Mouse (Mus musculus): ENCODE measurements around the gene Hectd1.

The Hectd1 gene

DNA sequence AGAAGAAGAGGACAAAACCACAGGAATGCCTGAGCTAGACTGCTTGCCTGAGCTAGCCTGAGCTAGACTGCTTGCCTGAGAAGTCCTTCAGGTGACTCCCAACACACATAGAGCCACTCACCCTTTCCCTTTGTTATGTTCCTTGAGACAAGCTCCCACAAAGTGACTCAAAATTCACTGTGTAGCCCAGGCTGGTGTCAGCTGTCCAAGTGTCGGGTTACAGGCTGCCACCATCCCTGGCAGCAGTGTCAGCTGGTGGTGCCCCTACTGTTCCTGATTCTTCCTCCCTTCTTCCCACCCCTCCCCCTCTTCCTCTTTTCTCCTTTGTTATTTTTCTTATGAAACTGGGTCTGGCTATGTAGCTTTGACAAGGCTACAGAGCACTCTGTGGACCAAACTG, 125.5 kb downstream of the Hectd1 start:
- DNase-seq (ENCODE audit: low spot score): no peak

DNA sequence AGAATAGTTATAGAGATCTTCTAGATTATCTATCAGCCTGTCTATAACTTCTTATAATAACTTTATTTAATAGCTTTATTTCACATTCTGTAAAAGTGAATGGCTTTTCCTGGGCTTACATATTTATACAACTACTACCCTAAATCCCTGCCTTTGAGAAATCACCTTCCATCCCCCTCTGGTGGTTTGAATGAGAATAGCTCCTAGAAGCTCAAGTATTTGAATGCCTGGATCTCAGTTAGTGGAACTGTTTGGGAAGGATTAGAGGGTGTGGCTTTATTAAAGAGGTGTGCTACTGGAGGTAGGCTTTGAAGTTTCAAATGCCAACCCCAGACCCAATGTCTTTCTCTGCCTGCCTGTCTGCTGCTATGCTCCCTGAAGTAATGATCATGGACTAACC, 127.6 kb downstream of the Hectd1 start:
- DNase-seq (ENCODE audit: low spot score): no peak

DNA sequence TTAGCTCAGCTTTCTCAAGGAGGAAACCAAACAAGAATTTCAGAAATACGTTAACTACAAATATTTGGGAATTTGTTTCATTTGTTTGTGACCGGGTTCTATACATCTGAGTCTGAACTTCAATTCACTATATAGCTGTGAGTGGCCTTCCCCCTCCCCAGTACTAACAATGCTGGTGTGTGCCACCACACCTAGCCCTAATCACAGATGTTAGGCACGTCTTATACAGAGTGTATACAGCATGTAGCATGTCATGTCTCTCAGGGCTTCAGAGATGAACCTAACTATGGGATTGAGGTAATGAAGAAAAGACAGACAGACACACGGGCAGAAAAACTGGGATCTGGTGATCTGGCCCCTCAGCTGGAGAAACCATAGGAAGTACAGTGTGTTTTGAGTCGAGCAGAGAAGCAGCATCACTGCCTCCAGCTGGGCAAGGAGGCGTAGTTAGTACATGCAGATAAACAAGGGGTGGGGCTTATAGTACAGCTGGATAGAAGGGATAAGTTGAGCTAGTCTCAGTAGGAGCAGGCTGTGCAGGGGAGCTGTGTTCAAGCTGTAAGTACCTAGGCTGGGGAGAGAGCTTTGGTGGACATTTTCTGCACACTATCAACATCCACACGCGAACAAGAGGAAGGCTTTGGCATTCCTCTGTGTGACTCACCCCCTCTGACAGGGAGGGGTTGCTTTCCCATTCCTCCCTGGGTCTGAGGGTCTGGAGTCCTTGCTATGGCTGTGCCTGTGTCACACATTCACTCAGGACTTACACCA, 129.5 kb downstream of the Hectd1 start:
- no peak for DNase-seq (ENCODE audit: low spot score)

DNA sequence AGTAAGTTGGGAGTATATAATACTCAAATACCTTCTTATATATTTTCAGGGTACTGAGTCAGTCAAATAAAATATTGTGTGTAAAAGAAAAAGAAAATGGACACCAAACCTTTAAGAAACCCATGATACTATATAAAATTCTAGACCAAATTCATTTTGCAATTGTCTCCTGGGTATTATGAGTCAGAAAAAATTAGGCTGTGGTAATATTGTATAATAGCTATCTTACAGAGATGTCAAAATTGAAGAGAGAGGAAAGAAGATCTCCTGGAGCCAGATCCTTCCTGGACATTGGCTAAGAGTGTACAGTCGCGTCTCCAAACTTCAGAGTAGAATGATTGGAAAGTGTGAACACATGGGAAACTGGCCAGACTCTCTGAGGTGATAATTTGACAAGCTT, 133.2 kb downstream of the Hectd1 start:
- no peak for DNase-seq (ENCODE audit: low spot score)

DNA sequence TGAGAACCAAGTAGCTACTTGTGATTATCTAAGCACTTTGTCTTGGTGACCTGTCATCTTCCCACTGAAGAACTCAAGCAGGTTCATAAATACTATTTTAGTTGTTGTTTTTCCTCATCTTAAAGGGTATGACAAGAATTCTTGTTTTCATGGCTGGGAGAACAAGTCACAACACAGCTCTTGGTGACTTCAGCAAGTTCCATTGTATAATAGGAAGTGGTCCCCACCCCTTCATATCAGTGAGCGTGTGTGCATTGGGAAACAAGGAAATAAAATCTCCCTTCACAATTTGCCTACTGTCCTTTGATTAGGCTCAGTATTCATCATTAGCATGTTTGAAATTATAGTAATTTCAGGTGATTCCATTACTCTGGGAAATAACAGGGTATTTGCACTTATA, 134.4 kb downstream of the Hectd1 start:
- no peak for DNase-seq (ENCODE audit: low spot score)

DNA sequence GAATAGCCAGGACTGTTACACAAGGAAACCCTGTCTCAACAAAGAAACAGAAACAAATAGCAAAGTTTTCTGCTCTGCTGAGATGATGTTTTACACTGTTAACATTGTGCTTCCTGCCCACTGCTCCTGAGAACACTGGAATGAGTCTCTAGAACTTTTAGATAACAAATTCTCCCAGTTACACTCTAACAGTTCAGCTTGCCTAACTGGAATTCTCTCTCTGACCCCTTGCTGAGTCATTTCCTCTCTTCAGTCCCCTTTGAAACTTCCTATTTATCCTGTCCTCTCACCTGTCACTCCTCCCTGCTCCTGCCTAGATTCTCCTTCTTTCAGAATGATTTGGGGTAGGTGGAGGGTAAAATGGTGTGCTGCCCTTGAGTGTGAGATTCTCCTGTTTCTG, 135.2 kb downstream of the Hectd1 start:
- no peak for DNase-seq (ENCODE audit: low spot score)

All from adipocyte (in vitro differentiated cells).